Mouse (Mus musculus) olfactory bulb, adult 2 months (tissue): ENCODE data around the gene Tmem159.

Experiments used
- CTCF ChIP-seq: fragments of 200-500 bp; IDR thresholded peaks from 2 replicates; pipeline ENCODE4 v1.5.1; 2012; ENCODE audit warnings: low read depth, mild to moderate bottlenecking, low read length, moderate library complexity; ENCODE audit not compliant: insufficient read depth
- POLR2A ChIP-seq: fragments of 200-500 bp; IDR thresholded peaks from 2 replicates; pipeline ENCODE4 v1.6.1; 2012; ENCODE audit warnings: mild to moderate bottlenecking, low read depth, low read length, moderate library complexity; ENCODE audit not compliant: insufficient read depth

DNA sequence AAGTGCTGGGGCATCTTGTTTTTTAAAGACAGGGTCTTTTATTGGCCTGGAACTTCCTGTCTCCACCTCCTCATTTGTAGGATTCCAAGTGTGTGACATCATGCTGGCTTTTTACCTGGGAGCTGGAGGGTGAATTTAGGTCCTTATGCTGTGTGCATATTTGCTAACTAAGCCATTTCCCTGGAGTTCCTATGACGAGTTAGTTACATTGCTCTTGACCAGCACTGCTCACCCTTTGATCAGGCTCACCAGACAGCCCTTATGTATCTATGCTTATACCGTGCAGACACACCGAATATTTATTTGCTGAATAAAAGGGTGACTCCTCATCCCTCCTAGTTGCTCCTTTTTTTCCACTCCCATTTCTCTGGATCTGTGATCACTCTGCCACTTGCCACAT is 22.0 kb upstream of the Tmem159 start:
- no peak for TF ChIP-seq CTCF
- TF ChIP-seq POLR2A = no peak
